ENCODE assay signal across 25 mouse cellular contexts in genomic region chr1:135341947-135342346, GRCm38 (mm10). TPM values are rescaled to one million over a fixed set of nuclear protein-coding genes. Genes with fewer than 3 reads are reported as not detected.
DNase-seq lines count a peak whose midpoint lies in the region; ATAC-seq and TF ChIP-seq lines count a peak whose summit lies in the region.
"Had no signal": no experiment of that assay in that cellular context is flagged by ENCODE, and none has a peak within 500 bp of the region (broad histone marks: within the 10 kb centered on the region; RNA-seq: fewer than 3 reads in every experiment).

No protein-coding gene starts in this region.

- H3K27ac ChIP-seq in kidney, embryonic 15.5 days, result no peak overlapping the region
- 0 out of 2 replicates have a peak overlapping the region, but pooled peaks have one; percentile 3 for H3K27ac ChIP-seq in lung, embryonic 16.5 days (ENCODE audit: low read length)
- peak overlapping the region; percentile 51 for H3K27ac ChIP-seq in embryonic fibroblast, embryonic 13.5 days (ENCODE audit: insufficient read depth, low read length)
- H3K27ac ChIP-seq in small intestine, adult 2 months (ENCODE audit: insufficient read depth, low read depth, low read length), result peak overlapping the region; percentile 21; the same call in 1 of the 2 replicates
- no peak overlapping the region for H3K27ac ChIP-seq in left cerebral cortex, adult 2 months
- H3K27ac ChIP-seq: hindbrain, embryonic 12.5 days; layer of hippocampus, adult 2 months; limb, embryonic 15.5 days; liver, embryonic 14.5 days; lung, embryonic 15.5 days had no signal

- H3K27me3 ChIP-seq in kidney, embryonic 15.5 days, result no peaks in the 10 kb centered on the region
- no peaks in the 10 kb centered on the region for H3K27me3 ChIP-seq in lung, embryonic 16.5 days (ENCODE audit: control insufficient read depth, insufficient read depth, low read depth, low read length)
- H3K27me3 ChIP-seq in small intestine, adult 2 months (ENCODE audit: control insufficient read depth, insufficient read depth, low read length), result no peaks in the 10 kb centered on the region
- H3K27me3 ChIP-seq: CH12.LX; hindbrain, embryonic 12.5 days; limb, embryonic 15.5 days; lung, embryonic 15.5 days had no signal

- no peak for TF ChIP-seq CTCF in embryonic fibroblast, embryonic 13.5 days (IDR thresholded peaks at IDR 0.05; ENCODE audit: borderline replicate concordance, insufficient read depth, low read length)
- TF ChIP-seq CTCF in small intestine, adult 2 months (IDR thresholded peaks at IDR 0.05; ENCODE audit: extremely low read depth, insufficient read length, insufficient replicate concordance, low read depth, low read length), result no peak
- TF ChIP-seq CTCF in left cerebral cortex, adult 2 months (IDR thresholded peaks at IDR 0.05), result no peak

- no peak overlapping the region for H3K4me3 ChIP-seq in kidney, embryonic 15.5 days (replicated peaks)
- no peak overlapping the region for H3K4me3 ChIP-seq in lung, embryonic 16.5 days (ENCODE audit: low read length)
- no peak overlapping the region for H3K4me3 ChIP-seq in embryonic fibroblast, embryonic 13.5 days (ENCODE audit: insufficient read depth, low read length)
- no peak overlapping the region for H3K4me3 ChIP-seq in small intestine, adult 2 months (ENCODE audit: low read depth, low read length)
- no peak overlapping the region for H3K4me3 ChIP-seq in left cerebral cortex, adult 2 months
- H3K4me3 ChIP-seq: hindbrain, embryonic 12.5 days; layer of hippocampus, adult 2 months; limb, embryonic 15.5 days; lung, embryonic 15.5 days had no signal

- 0 out of 2 replicates have a peak, but pooled peaks have one; percentile 36 for ATAC-seq in kidney, embryonic 15.5 days (replicated peaks; ENCODE audit: low FRiP score)
- no peak for ATAC-seq in lung, embryonic 16.5 days (ENCODE audit: low read depth)
- ATAC-seq: forebrain, embryonic 14.5 days; intestine, postnatal 0 days had no signal

- H3K9ac ChIP-seq in kidney, embryonic 15.5 days, result no peak overlapping the region
- no peak overlapping the region for H3K9ac ChIP-seq in lung, embryonic 16.5 days (ENCODE audit: low read length)
- H3K9ac ChIP-seq: hindbrain, embryonic 12.5 days; limb, embryonic 15.5 days; liver, embryonic 14.5 days; lung, embryonic 15.5 days had no signal

- H3K36me3 ChIP-seq in kidney, embryonic 15.5 days, result no peaks in the 10 kb centered on the region
- H3K36me3 ChIP-seq in lung, embryonic 16.5 days (ENCODE audit: control insufficient read depth, insufficient read depth, low read length), result no peaks in the 10 kb centered on the region
- H3K36me3 ChIP-seq in small intestine, adult 2 months (ENCODE audit: control insufficient read depth, insufficient read depth, low read length), result no peaks in the 10 kb centered on the region
- H3K36me3 ChIP-seq: G1E; hindbrain, embryonic 12.5 days; limb, embryonic 15.5 days; lung, embryonic 15.5 days had no signal

- intact Hi-C loops in left cerebral cortex, adult 2 months (cut with DNase I), result no loop called here

- H3K4me2 ChIP-seq in kidney, embryonic 15.5 days, result no peak overlapping the region
- H3K4me2 ChIP-seq in lung, embryonic 16.5 days (ENCODE audit: low read depth, low read length), result no peak overlapping the region
- H3K4me2 ChIP-seq: hindbrain, embryonic 12.5 days; limb, embryonic 15.5 days; lung, embryonic 15.5 days had no signal

- no peaks in the 10 kb centered on the region for H3K9me3 ChIP-seq in kidney, embryonic 15.5 days (replicated peaks)
- no peaks in the 10 kb centered on the region for H3K9me3 ChIP-seq in lung, embryonic 16.5 days (ENCODE audit: control insufficient read depth, low read length)
- H3K9me3 ChIP-seq: G1E; hindbrain, embryonic 12.5 days; limb, embryonic 15.5 days; lung, embryonic 15.5 days had no signal

- no peak for TF ChIP-seq POLR2A in embryonic fibroblast, embryonic 13.5 days (IDR thresholded peaks at IDR 0.05; ENCODE audit: low read depth, low read length)
- TF ChIP-seq POLR2A in small intestine, adult 2 months (IDR thresholded peaks at IDR 0.05; ENCODE audit: low read depth, low read length), result no peak

- peaks cover 7% of the 10 kb centered on the region for H3K4me1 ChIP-seq in kidney, embryonic 15.5 days
- no peaks in the 10 kb centered on the region; the same call in 1 of the 2 replicates for H3K4me1 ChIP-seq in lung, embryonic 16.5 days (replicated peaks; ENCODE audit: control insufficient read depth, insufficient read depth, low read length)
- peaks cover 14% of the 10 kb centered on the region for H3K4me1 ChIP-seq in embryonic fibroblast, embryonic 13.5 days (ENCODE audit: control insufficient read depth, insufficient read depth, low read length)
- peaks cover 2% of the 10 kb centered on the region for H3K4me1 ChIP-seq in small intestine, adult 2 months (ENCODE audit: control insufficient read depth, insufficient read depth, insufficient read length, low read length)
- H3K4me1 ChIP-seq: limb, embryonic 15.5 days had no signal

- 39% methylated on average over 8 of the region's 8 CpGs for WGBS in kidney, embryonic 15.5 days
- 55% methylated on average over 8 of the region's 8 CpGs for WGBS in lung, embryonic 16.5 days
- whole genome bisulfite sequencing in small intestine, adult 2 months, result 78% methylated on average over 8 of the region's 8 CpGs

- no peak for DNase-seq in kidney, adult 9 months
- DNase-seq in lung, postnatal 14 days, result no peak
- no peak for DNase-seq in left cerebral cortex, adult 2 months (ENCODE audit: extremely low spot score in 1 of 2, low spot score in 2 of 2)
- no peak for DNase-seq in cerebellum, adult 11-12 months
- DNase-seq: adrenal gland, postnatal 10 days; B cell, adult 2 months; cerebellum, adult 8-10 months; gastrocnemius, postnatal 25 days; midbrain, embryonic 14.5 days; thymus, postnatal 14 days had no signal

RNA-seq across cellular contexts. Expression of gene Lmod1, which starts 17.3 kb away (rescaled TPM):
- 0.95 and 3.4 TPM in 2 replicates for polyA plus RNA-seq in kidney, embryonic 15.5 days (2015; fragmentation: Nextera tagmentation; extraction: Ambion mirVana)
- polyA plus RNA-seq in lung, embryonic 16.5 days (2015; fragmentation: Nextera tagmentation; extraction: Ambion mirVana), result 3.9 and 4.1 TPM in 2 replicates
- polyA plus RNA-seq in embryonic fibroblast, embryonic 13.5 days (2011; ENCODE audit: insufficient read length, low read depth, missing spikeins), result 47.9 and 79.9 TPM in 2 replicates
- polyA plus RNA-seq in small intestine, adult 2 months (2012; rRNA removed), result 13.3 and 16.0 TPM in 2 replicates
- total RNA-seq in left cerebral cortex, adult 2 months (2021), result 1 to 10 TPM; 1.0 to 1.1 TPM
- total RNA-seq: CH12.LX; megakaryocyte, adult 5-6 weeks; neutrophil, adult 5-6 weeks had no signal
- polyA plus RNA-seq: G1E had no signal

RNA-seq across cellular contexts. Expression of gene Timm17a, which starts 28.4 kb away (rescaled TPM):
- polyA plus RNA-seq in kidney, embryonic 15.5 days (2015; fragmentation: Nextera tagmentation; extraction: Ambion mirVana), result 210 and 234 TPM in 2 replicates
- polyA plus RNA-seq in lung, embryonic 16.5 days (2015; fragmentation: Nextera tagmentation; extraction: Ambion mirVana), result 185 and 187 TPM in 2 replicates
- polyA plus RNA-seq in embryonic fibroblast, embryonic 13.5 days (2011; ENCODE audit: insufficient read length, low read depth, missing spikeins), result 108 and 181 TPM in 2 replicates
- 22.5 and 24.1 TPM in 2 replicates for polyA plus RNA-seq in small intestine, adult 2 months (2012; rRNA removed)
- total RNA-seq in left cerebral cortex, adult 2 months (2021), result 100 to 1,000 TPM; 158 to 181 TPM

RNA-seq across cellular contexts. Expression of gene Shisa4, which starts 33.1 kb away (rescaled TPM):
- 43.5 and 48.3 TPM in 2 replicates for polyA plus RNA-seq in kidney, embryonic 15.5 days (2015; fragmentation: Nextera tagmentation; extraction: Ambion mirVana)
- polyA plus RNA-seq in lung, embryonic 16.5 days (2015; fragmentation: Nextera tagmentation; extraction: Ambion mirVana), result 24.4 and 25.4 TPM in 2 replicates
- 82.8 and 101 TPM in 2 replicates for polyA plus RNA-seq in embryonic fibroblast, embryonic 13.5 days (2011; ENCODE audit: insufficient read length, low read depth, missing spikeins)
- 3.9 and 6.5 TPM in 2 replicates for polyA plus RNA-seq in small intestine, adult 2 months (2012; rRNA removed)
- total RNA-seq in left cerebral cortex, adult 2 months (2021), result 100 to 1,000 TPM; 172 to 174 TPM
- total RNA-seq: megakaryocyte, adult 5-6 weeks; neutrophil, adult 5-6 weeks had no signal
- polyA plus RNA-seq: G1E had no signal

RNA-seq across cellular contexts. Expression of gene Rnpep, which starts 58.1 kb away (rescaled TPM):
- polyA plus RNA-seq in kidney, embryonic 15.5 days (2015; fragmentation: Nextera tagmentation; extraction: Ambion mirVana), result 88.0 and 93.4 TPM in 2 replicates
- polyA plus RNA-seq in lung, embryonic 16.5 days (2015; fragmentation: Nextera tagmentation; extraction: Ambion mirVana), result 96.0 and 108 TPM in 2 replicates
- polyA plus RNA-seq in embryonic fibroblast, embryonic 13.5 days (2011; ENCODE audit: insufficient read length, low read depth, missing spikeins), result 49.3 and 58.6 TPM in 2 replicates
- polyA plus RNA-seq in small intestine, adult 2 months (2012; rRNA removed), result 66.3 and 103 TPM in 2 replicates
- 10 to 100 TPM; 57.1 to 58.0 TPM for total RNA-seq in left cerebral cortex, adult 2 months (2021)

Comparison
In these comparisons a context has a peak if more than half of its experiments do, and no peak if none do; other contexts are left out.
1. H3K27ac ChIP-seq: peak in lung, embryonic 16.5 days (single experiment), embryonic fibroblast, embryonic 13.5 days (single experiment) and small intestine, adult 2 months (single experiment); none in kidney, embryonic 15.5 days (single experiment) and left cerebral cortex, adult 2 months (single experiment).